Mouse (Mus musculus) c-Kit-positive CD71-positive TER-119-negative erythroid progenitor cells, embryonic 14.5 days (primary cell): ENCODE data around the gene Lrrc8c.

Source experiments
- DNase-seq: peaks from one replicate; pipeline ENCODE4 v3.0.0-alpha.2; 2013; ENCODE audit warnings: low read depth

The Lrrc8c gene

GRCm38 (mm10) chr5:105519096-105519975, at the start of gene Lrrc8c:
TSS of gene Lrrc8c (plus strand) at chr5:105519388.
- DNase-seq: peak; percentile 56

GRCm38 (mm10) chr5:105472983-105473705, 46.0 kb upstream of the Lrrc8c start:
- DNase-seq: no peak

GRCm38 (mm10) chr5:105477527-105477926, 41.7 kb upstream of the Lrrc8c start:
- no peak for DNase-seq

GRCm38 (mm10) chr5:105479673-105480072, 39.5 kb upstream of the Lrrc8c start:
- no peak for DNase-seq

- no peak for DNase-seq
Observed at GRCm38 (mm10) chr5:105480561-105480960, 38.6 kb upstream of the Lrrc8c start.

GRCm38 (mm10) chr5:105483632-105484031, 35.6 kb upstream of the Lrrc8c start:
- no peak for DNase-seq

- no peak for DNase-seq
Observed at GRCm38 (mm10) chr5:105484247-105484646, 34.9 kb upstream of the Lrrc8c start.

GRCm38 (mm10) chr5:105484891-105485290, 34.3 kb upstream of the Lrrc8c start:
- no peak for DNase-seq

- DNase-seq: no peak
Observed at GRCm38 (mm10) chr5:105490211-105490610, 29.0 kb upstream of the Lrrc8c start.

- no peak for DNase-seq
Observed at GRCm38 (mm10) chr5:105491389-105491788, 27.8 kb upstream of the Lrrc8c start.

GRCm38 (mm10) chr5:105492367-105493246, 26.6 kb upstream of the Lrrc8c start:
- no peak for DNase-seq

GRCm38 (mm10) chr5:105493377-105493776, 25.8 kb upstream of the Lrrc8c start:
- DNase-seq: no peak

- DNase-seq: no peak
Observed at GRCm38 (mm10) chr5:105494246-105494917, 24.8 kb upstream of the Lrrc8c start.

- DNase-seq: peak; percentile 76
Observed at GRCm38 (mm10) chr5:105494918-105495901, 24.0 kb upstream of the Lrrc8c start.

GRCm38 (mm10) chr5:105496133-105496532, 23.1 kb upstream of the Lrrc8c start:
- DNase-seq: no peak

GRCm38 (mm10) chr5:105496586-105496985, 22.6 kb upstream of the Lrrc8c start:
- no peak for DNase-seq

- DNase-seq: no peak
Observed at GRCm38 (mm10) chr5:105498429-105499000, 20.7 kb upstream of the Lrrc8c start.

GRCm38 (mm10) chr5:105499396-105499795, 19.8 kb upstream of the Lrrc8c start:
- no peak for DNase-seq

- no peak for DNase-seq
Observed at GRCm38 (mm10) chr5:105500132-105501121, 18.8 kb upstream of the Lrrc8c start.
